Mouse (Mus musculus): ENCODE measurements around the gene Omt2a. TPM values are rescaled to one million over a fixed set of nuclear protein-coding genes. Genes with fewer than 3 reads are reported as not detected.
"Not testable (repeated sequence)": the region's sequence is repeated elsewhere in the genome, so short reads cannot be mapped to it uniquely, and the experiment has no call there.

Omt2a gene
- not detected for total RNA-seq (2021)

GRCm38 (mm10) chr9:78314696-78315095 lies at the start of gene Omt2a:
Gene Omt2a (minus strand): TSS chr9:78314796.
- DNase-seq (ENCODE audit: extremely low spot score in 1 of 2, low spot score in 2 of 2) = no peak
- intact Hi-C loops (cut with DNase I) = no loop called here

- DNase-seq (ENCODE audit: extremely low spot score in 1 of 2, low spot score in 2 of 2) = no peak
- intact Hi-C loops (cut with DNase I) = no loop called here
These were observed 48.8 kb upstream of the Omt2a start for GRCm38 (mm10) chr9:78363374-78363773.

- DNase-seq (ENCODE audit: extremely low spot score in 1 of 2, low spot score in 2 of 2) = no peak
- intact Hi-C loops (cut with DNase I) = no loop called here
These were observed 45.9 kb upstream of the Omt2a start for GRCm38 (mm10) chr9:78360484-78360872.

GRCm38 (mm10) chr9:78359750-78360483 lies 45.3 kb upstream of the Omt2a start:
- DNase-seq (ENCODE audit: extremely low spot score in 1 of 2, low spot score in 2 of 2) = no peak
- intact Hi-C loops (cut with DNase I) = loop anchor here (5.0 kb wide), 1 partner anchor 138 kb away; no protein-coding TSS in a partner anchor

GRCm38 (mm10) chr9:78358053-78358452 lies 43.5 kb upstream of the Omt2a start:
- intact Hi-C loops (cut with DNase I) = loop anchor here (5.0 kb wide), 1 partner anchor 136 kb away; no protein-coding TSS in a partner anchor
- DNase-seq (ENCODE audit: extremely low spot score in 1 of 2, low spot score in 2 of 2) = peak in 1 of 2 experiments; percentile 73

- intact Hi-C loops (cut with DNase I) = loop anchor here (5.0 kb wide), 1 partner anchor 133 kb away; no protein-coding TSS in a partner anchor
- no peak for DNase-seq (ENCODE audit: extremely low spot score in 1 of 2, low spot score in 2 of 2)
These were observed 41.0 kb upstream of the Omt2a start, which contains the start of gene Gsta2 for GRCm38 (mm10) chr9:78355611-78356010. Gene Gsta2 (minus strand): TSS chr9:78355788.

- DNase-seq (ENCODE audit: extremely low spot score in 1 of 2, low spot score in 2 of 2) = no peak
- intact Hi-C loops (cut with DNase I) = loop anchor here (5.0 kb wide), 1 partner anchor 133 kb away; no protein-coding TSS in a partner anchor
These were observed 40.3 kb upstream of the Omt2a start for GRCm38 (mm10) chr9:78354665-78355578.

GRCm38 (mm10) chr9:78351504-78352220 lies 37.1 kb upstream of the Omt2a start:
- DNase-seq (ENCODE audit: extremely low spot score in 1 of 2, low spot score in 2 of 2) = no peak

GRCm38 (mm10) chr9:78350007-78350406 lies 35.4 kb upstream of the Omt2a start:
- DNase-seq (ENCODE audit: extremely low spot score in 1 of 2, low spot score in 2 of 2); intact Hi-C loops (cut with DNase I): not testable (repeated sequence)

More at GRCm38 (mm10) chr9:78351504-78352220, 37.1 kb upstream of the Omt2a start:
- intact Hi-C loops (cut with DNase I) = no loop called here

- DNase-seq (ENCODE audit: extremely low spot score in 1 of 2, low spot score in 2 of 2); intact Hi-C loops (cut with DNase I): not testable (repeated sequence)
These were observed 34.5 kb upstream of the Omt2a start for GRCm38 (mm10) chr9:78349141-78349540.

- DNase-seq (ENCODE audit: extremely low spot score in 1 of 2, low spot score in 2 of 2); intact Hi-C loops (cut with DNase I): not testable (repeated sequence)
These were observed 33.8 kb upstream of the Omt2a start for GRCm38 (mm10) chr9:78348206-78349004.

GRCm38 (mm10) chr9:78347004-78347403 lies 32.4 kb upstream of the Omt2a start:
- intact Hi-C loops (cut with DNase I) = no loop called here
- no peak for DNase-seq (ENCODE audit: extremely low spot score in 1 of 2, low spot score in 2 of 2)

GRCm38 (mm10) chr9:78345235-78345634 lies 30.6 kb upstream of the Omt2a start:
- intact Hi-C loops (cut with DNase I) = not testable (repeated sequence)

GRCm38 (mm10) chr9:78343055-78343454 lies 28.5 kb upstream of the Omt2a start:
- intact Hi-C loops (cut with DNase I); DNase-seq (ENCODE audit: extremely low spot score in 1 of 2, low spot score in 2 of 2): not testable (repeated sequence)

More at GRCm38 (mm10) chr9:78345235-78345634, 30.6 kb upstream of the Omt2a start:
- DNase-seq (ENCODE audit: extremely low spot score in 1 of 2, low spot score in 2 of 2) = not testable (repeated sequence)

- intact Hi-C loops (cut with DNase I); DNase-seq (ENCODE audit: extremely low spot score in 1 of 2, low spot score in 2 of 2): not testable (repeated sequence)
These were observed 27.9 kb upstream of the Omt2a start for GRCm38 (mm10) chr9:78342494-78342893.

GRCm38 (mm10) chr9:78340324-78340723 lies 25.7 kb upstream of the Omt2a start:
- intact Hi-C loops (cut with DNase I) = not testable (repeated sequence)
- peak; percentile 3 to 32 for DNase-seq (ENCODE audit: extremely low spot score in 1 of 2, low spot score in 2 of 2)

GRCm38 (mm10) chr9:78337050-78337449 lies 22.5 kb upstream of the Omt2a start:
- not testable (repeated sequence) for DNase-seq (ENCODE audit: extremely low spot score in 1 of 2, low spot score in 2 of 2)

GRCm38 (mm10) chr9:78327289-78327688 lies 12.7 kb upstream of the Omt2a start, which contains the start of gene Omt2b:
Gene Omt2b (plus strand): TSS chr9:78327589.
- intact Hi-C loops (cut with DNase I); DNase-seq (ENCODE audit: extremely low spot score in 1 of 2, low spot score in 2 of 2): not testable (repeated sequence)

More at GRCm38 (mm10) chr9:78337050-78337449, 22.5 kb upstream of the Omt2a start:
- intact Hi-C loops (cut with DNase I) = not testable (repeated sequence)
